Mouse (Mus musculus): ENCODE measurements around the gene Esf1.
"Not testable (repeated sequence)": the region's sequence is repeated elsewhere in the genome, so short reads cannot be mapped to it uniquely, and the experiment has no call there.

- TF ChIP-seq CTCF, EP300 (IDR thresholded peaks at IDR 0.05; ENCODE audit: low read depth): not testable (repeated sequence)
Observed at GRCm38 (mm10) chr2:140151743-140152142, 18.6 kb downstream of the Esf1 start, which contains the start of gene Gm17374.

All from liver, embryonic 14.5 days (tissue).